Mouse (Mus musculus) thymus, adult 2 months (tissue): ENCODE measurements around the gene Tmem158. TPM values are rescaled to one million over a fixed set of nuclear protein-coding genes. Genes with fewer than 3 reads are reported as not detected.

Experiments used
- DNase-seq: peaks from one replicate; pipeline ENCODE4 v3.0.0; 2021
- H3K27ac ChIP-seq: fragments of 200-500 bp; 2 replicates; pipeline ENCODE4 v1.5.1; 2012; ENCODE audit warnings: low read length, control low read depth; ENCODE audit not compliant: control insufficient read depth, insufficient read depth
- H3K27me3 ChIP-seq: fragments of 200-500 bp; 2 replicates; pipeline ENCODE4 v1.6.1; 2012; ENCODE audit warnings: mild to moderate bottlenecking, low read length, moderate library complexity, mixed read lengths; ENCODE audit not compliant: control insufficient read depth, insufficient read depth
- H3K36me3 ChIP-seq: fragments of 200-500 bp; 2 replicates; pipeline ENCODE4 v1.6.1; 2012; ENCODE audit warnings: mild to moderate bottlenecking, low read length, moderate library complexity; ENCODE audit not compliant: control insufficient read depth, insufficient read depth
- H3K4me1 ChIP-seq: fragments of 200-500 bp; replicated peaks from 2 replicates; pipeline ENCODE4 v1.6.1; 2012; ENCODE audit warnings: low read length; ENCODE audit not compliant: control insufficient read depth, insufficient read depth
- H3K4me3 ChIP-seq: fragments of 200-500 bp; 2 replicates; pipeline ENCODE4 v1.5.1; 2012; ENCODE audit warnings: mild to moderate bottlenecking, low read length, control low read depth, moderate library complexity; ENCODE audit not compliant: control insufficient read depth, insufficient read depth
- CTCF ChIP-seq: fragments of 200-500 bp; IDR thresholded peaks from 2 replicates; pipeline ENCODE4 v1.5.1; 2012; ENCODE audit warnings: mild to moderate bottlenecking, control low read depth, low read length, moderate library complexity, borderline replicate concordance; ENCODE audit not compliant: control insufficient read depth, poor library complexity, insufficient read depth; ENCODE audit errors: extremely low read depth
- POLR2A ChIP-seq: fragments of 200-500 bp; IDR thresholded peaks from 2 replicates; pipeline ENCODE4 v1.6.1; 2012; ENCODE audit warnings: mild to moderate bottlenecking, low read length, control low read depth, moderate library complexity; ENCODE audit not compliant: control insufficient read depth, poor library complexity, insufficient read depth; ENCODE audit errors: extremely low read depth
- WGBS: fragments of 180-500 bp; shearing (Covaris S2); methylation state at CpG from one replicate; pipeline ENCODE4 v1.1.7; 2018; 5-methylcytosine and 5-hydroxymethylcytosine counted together
- polyA plus RNA-seq: library from polyadenylated mRNA; depleted of rRNA; stranded (reverse); fragments of >200 nt; gene quantifications from 2 replicates; pipeline ENCODE4 v1.2.3, GENCODE M21; 2012

The Tmem158 gene
- polyA plus RNA-seq, 1 experiment = 14.1 TPM

DNA sequence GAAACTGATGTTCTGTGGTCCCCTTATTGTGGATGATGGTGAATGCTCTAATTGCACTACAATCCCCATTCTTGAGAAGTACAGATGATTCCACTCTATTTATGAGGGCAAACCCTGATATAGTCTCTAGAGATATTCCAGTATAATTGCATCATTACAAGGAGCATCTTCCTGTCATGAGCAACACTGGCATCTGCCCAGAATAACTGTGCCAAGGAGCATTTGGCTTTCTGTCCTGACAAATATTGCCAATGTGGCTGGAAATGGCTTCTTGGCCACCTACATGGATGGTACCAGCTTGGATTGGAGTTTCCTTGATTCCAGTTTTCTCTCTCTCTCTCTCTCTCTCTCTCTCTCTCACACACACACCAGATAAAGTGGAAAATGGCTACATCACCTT lies 35.7 kb upstream of the Tmem158 start:
- Histone ChIP-seq H3K36me3 (no peaks in the 10 kb centered on the region), H3K27ac (no peak overlapping the region), H3K4me1 (no peaks in the 10 kb centered on the region), H3K27me3 (no peaks in the 10 kb centered on the region), H3K4me3 (no peak overlapping the region)
- TF ChIP-seq CTCF = no peak
- no peak for TF ChIP-seq POLR2A
- DNase-seq = no peak

DNA sequence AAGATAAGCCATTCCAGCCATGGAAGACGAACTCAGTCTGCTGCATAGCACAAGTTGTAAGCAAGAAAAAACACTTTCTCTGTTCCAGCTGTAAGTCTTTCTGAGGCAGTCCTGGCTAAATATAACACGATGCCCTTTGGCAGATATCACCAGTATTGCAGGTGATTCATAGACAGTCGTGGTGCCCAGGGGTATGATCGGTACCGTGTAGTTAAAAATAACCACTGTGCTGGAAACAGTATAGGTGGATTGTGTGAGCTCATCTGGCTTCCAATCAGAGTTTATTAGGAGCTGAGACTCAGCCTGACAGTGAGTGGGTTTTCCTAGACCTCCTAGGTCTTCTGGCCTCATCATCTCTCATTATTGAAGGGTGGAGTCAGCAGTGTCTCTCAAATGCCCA lies 34.0 kb upstream of the Tmem158 start:
- DNase-seq = no peak
- no peak overlapping the region for H3K4me3 ChIP-seq
- no peaks in the 10 kb centered on the region for H3K36me3 ChIP-seq
- no peaks in the 10 kb centered on the region for H3K27me3 ChIP-seq
- TF ChIP-seq POLR2A (no peak), CTCF (no peak)
- no peaks in the 10 kb centered on the region for H3K4me1 ChIP-seq
- no peak overlapping the region for H3K27ac ChIP-seq
- 84% methylated on average over 5 of the region's 5 CpGs for WGBS

- WGBS = 96% methylated on average over 3 of the region's 3 CpGs
- Histone ChIP-seq H3K4me3 (no peak overlapping the region), H3K27ac (no peak overlapping the region), H3K27me3 (no peaks in the 10 kb centered on the region), H3K36me3 (no peaks in the 10 kb centered on the region), H3K4me1 (no peaks in the 10 kb centered on the region)
- TF ChIP-seq POLR2A (no peak), CTCF (no peak)
- DNase-seq = no peak
These were observed 27.8 kb upstream of the Tmem158 start for GRCm38 (mm10) chr9:123288378-123288777.

DNA sequence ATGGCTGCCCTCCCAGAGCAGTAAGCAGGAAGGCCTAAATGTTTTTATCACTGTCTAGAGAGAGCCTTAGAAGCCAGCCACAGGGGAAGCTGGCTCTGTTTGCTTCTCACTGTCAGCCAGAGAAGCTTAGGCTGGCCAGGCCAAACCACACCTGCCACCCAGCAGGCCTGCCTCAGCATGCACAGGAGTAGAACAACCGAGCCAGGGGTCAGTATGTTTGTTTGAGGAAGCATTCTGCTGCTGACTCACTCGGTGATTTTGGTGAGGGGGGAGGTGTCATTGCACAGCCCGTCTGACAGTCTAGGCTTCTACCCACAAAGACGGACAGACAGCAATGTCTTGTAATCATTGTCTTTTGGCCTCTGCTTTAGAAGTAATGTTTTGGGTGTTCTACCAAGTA lies 25.1 kb upstream of the Tmem158 start:
- no peak for DNase-seq
- WGBS = 36% methylated on average over 4 of the region's 4 CpGs
- Histone ChIP-seq H3K27me3 (no peaks in the 10 kb centered on the region), H3K4me3 (no peak overlapping the region), H3K36me3 (no peaks in the 10 kb centered on the region), H3K27ac (no peak overlapping the region), H3K4me1 (no peaks in the 10 kb centered on the region)
- TF ChIP-seq POLR2A (no peak), CTCF (no peak)

DNA sequence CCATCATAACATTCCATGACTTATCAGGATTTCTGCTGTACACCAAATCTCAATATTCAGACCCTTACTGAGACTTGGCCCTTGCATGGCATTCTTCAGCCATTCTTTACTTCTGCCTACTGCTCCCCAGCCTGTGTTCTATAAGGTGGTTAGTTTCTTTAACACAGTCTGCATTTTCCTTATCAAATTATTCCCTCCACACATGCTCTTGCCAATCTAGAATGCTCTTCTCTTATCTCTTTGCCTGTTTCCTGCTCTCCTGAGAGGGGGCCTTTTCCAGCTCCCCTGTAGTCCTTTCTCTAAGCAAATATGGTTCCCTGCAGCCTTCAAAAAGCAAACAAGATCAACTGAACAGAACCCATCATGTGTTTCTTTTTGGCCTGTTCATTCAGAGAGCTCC lies 20.2 kb upstream of the Tmem158 start:
- Histone ChIP-seq H3K27me3 (no peaks in the 10 kb centered on the region), H3K4me3 (no peak overlapping the region), H3K36me3 (no peaks in the 10 kb centered on the region), H3K27ac (no peak overlapping the region), H3K4me1 (no peaks in the 10 kb centered on the region)
- DNase-seq = no peak
- TF ChIP-seq POLR2A (no peak), CTCF (no peak)

DNA sequence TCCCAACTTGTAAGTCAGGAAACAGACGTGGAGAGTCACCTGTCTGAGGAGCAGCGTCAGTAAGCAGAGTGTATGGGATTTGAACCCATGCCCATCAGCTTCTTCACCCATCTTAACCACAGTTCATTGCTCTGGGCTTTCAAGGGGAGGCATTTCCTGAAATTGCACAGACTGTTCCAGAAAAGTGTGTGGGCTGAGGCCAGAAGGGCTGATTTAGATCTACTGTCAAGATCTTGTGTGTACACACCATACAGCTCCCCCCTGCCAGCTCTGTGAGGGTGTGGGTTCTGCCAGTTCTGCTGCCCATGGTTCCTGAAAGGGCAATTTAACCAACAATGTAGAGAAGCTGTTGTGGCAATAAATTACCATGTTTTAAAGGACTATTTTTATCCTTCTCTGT lies 17.4 kb upstream of the Tmem158 start:
- no peak for DNase-seq
- H3K4me3 ChIP-seq = no peak overlapping the region
- H3K4me1 ChIP-seq = no peaks in the 10 kb centered on the region
- H3K27ac ChIP-seq = no peak overlapping the region
- H3K36me3 ChIP-seq = no peaks in the 10 kb centered on the region
- no peaks in the 10 kb centered on the region for H3K27me3 ChIP-seq
- 36% methylated on average over 2 of the region's 2 CpGs for WGBS
- TF ChIP-seq POLR2A (no peak), CTCF (no peak)

- DNase-seq = no peak
- H3K4me3 ChIP-seq = no peak overlapping the region
- H3K27ac ChIP-seq = no peak overlapping the region
- TF ChIP-seq CTCF (no peak), POLR2A (no peak)
- H3K27me3 ChIP-seq = no peaks in the 10 kb centered on the region
- no peaks in the 10 kb centered on the region for H3K36me3 ChIP-seq
- H3K4me1 ChIP-seq = peaks cover 7% of the 10 kb centered on the region; the same call in 1 of the 2 replicates
- 42% methylated on average over 2 of the region's 2 CpGs for WGBS
These were observed 14.8 kb upstream of the Tmem158 start for GRCm38 (mm10) chr9:123275373-123275772.

DNA sequence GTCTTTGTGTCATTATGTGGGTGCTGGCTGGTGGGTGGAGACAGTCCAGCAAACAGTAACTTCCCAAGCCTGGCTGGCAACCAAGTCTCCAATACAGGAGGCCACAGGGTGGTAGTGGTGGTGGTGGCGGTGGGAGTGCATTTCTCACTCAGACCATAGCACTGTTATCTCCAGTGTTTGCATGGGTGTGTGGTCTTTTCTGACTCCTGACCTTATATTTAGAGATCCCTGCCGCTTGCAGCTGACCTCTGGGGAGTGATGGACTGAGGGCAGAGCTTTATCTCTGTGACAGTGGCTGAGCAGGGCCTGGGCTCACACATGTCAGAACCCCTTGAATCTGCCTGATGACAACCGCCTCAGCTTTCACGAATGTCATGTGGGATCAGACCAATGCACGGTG lies 14.1 kb upstream of the Tmem158 start:
- Histone ChIP-seq H3K27me3 (no peaks in the 10 kb centered on the region), H3K27ac (no peak overlapping the region), H3K4me1 (peaks cover 7% of the 10 kb centered on the region; the same call in 1 of the 2 replicates), H3K4me3 (no peak overlapping the region), H3K36me3 (no peaks in the 10 kb centered on the region)
- TF ChIP-seq CTCF (no peak), POLR2A (no peak)
- WGBS = 93% methylated on average over 5 of the region's 5 CpGs
- DNase-seq = no peak
